Mouse (Mus musculus) lung, postnatal 36 days (tissue): Measurements from ENCODE around the gene Tsc22d1.

Experiments
- DNase-seq: peaks from one replicate; pipeline ENCODE4 v3.0.0; 2022; ENCODE audit warnings: mixed read lengths

Tsc22d1 gene

GRCm38 (mm10) chr14:76521308-76521707, 106.5 kb downstream of the Tsc22d1 start:
- no peak for DNase-seq

GRCm38 (mm10) chr14:76523344-76523743, 108.6 kb downstream of the Tsc22d1 start:
- DNase-seq: no peak

GRCm38 (mm10) chr14:76526467-76526866, 111.7 kb downstream of the Tsc22d1 start:
- no peak for DNase-seq

- no peak for DNase-seq
Observed at GRCm38 (mm10) chr14:76527030-76527719, 112.4 kb downstream of the Tsc22d1 start.

GRCm38 (mm10) chr14:76527758-76528313, 113.1 kb downstream of the Tsc22d1 start:
- DNase-seq: no peak

GRCm38 (mm10) chr14:76528641-76529040, 113.9 kb downstream of the Tsc22d1 start:
- DNase-seq: no peak

GRCm38 (mm10) chr14:76531027-76531660, 116.4 kb downstream of the Tsc22d1 start:
- DNase-seq: no peak

- no peak for DNase-seq
Observed at GRCm38 (mm10) chr14:76532257-76533169, 117.8 kb downstream of the Tsc22d1 start.

- no peak for DNase-seq
Observed at GRCm38 (mm10) chr14:76533170-76533815, 118.5 kb downstream of the Tsc22d1 start.

GRCm38 (mm10) chr14:76535096-76535495, 120.3 kb downstream of the Tsc22d1 start:
- DNase-seq: no peak

GRCm38 (mm10) chr14:76536921-76537320, 122.2 kb downstream of the Tsc22d1 start:
- peak; percentile 44 for DNase-seq

GRCm38 (mm10) chr14:76540005-76540670, 125.4 kb downstream of the Tsc22d1 start:
- DNase-seq: no peak

- no peak for DNase-seq
Observed at GRCm38 (mm10) chr14:76541341-76541740, 126.6 kb downstream of the Tsc22d1 start.

- no peak for DNase-seq
Observed at GRCm38 (mm10) chr14:76544136-76544535, 129.4 kb downstream of the Tsc22d1 start.

- DNase-seq: no peak
Observed at GRCm38 (mm10) chr14:76555263-76556030, 140.7 kb downstream of the Tsc22d1 start.

- peak; percentile 67 for DNase-seq
Observed at GRCm38 (mm10) chr14:76556031-76556851, 141.5 kb downstream of the Tsc22d1 start.

- no peak for DNase-seq
Observed at GRCm38 (mm10) chr14:76556852-76557208, 142.1 kb downstream of the Tsc22d1 start, which contains the start of gene Serp2. Gene Serp2, minus strand, starts transcription at chr14:76556889.
